Mouse (Mus musculus): ENCODE results near the gene Herpud2.
"Not testable (repeated sequence)": the region's sequence is repeated elsewhere in the genome, so short reads cannot be mapped to it uniquely, and the experiment has no call there.

Gene Herpud2

GRCm38 (mm10) chr9:25143950-25144349, 7.7 kb downstream of the Herpud2 start:
- DNase-seq = no peak

GRCm38 (mm10) chr9:25142988-25143387, 8.6 kb downstream of the Herpud2 start:
- DNase-seq = no peak

GRCm38 (mm10) chr9:25142041-25142440, 9.6 kb downstream of the Herpud2 start:
- no peak for DNase-seq

GRCm38 (mm10) chr9:25140330-25140729, 11.3 kb downstream of the Herpud2 start:
- DNase-seq = peak; percentile 33

GRCm38 (mm10) chr9:25138900-25139299, 12.7 kb downstream of the Herpud2 start:
- no peak for DNase-seq

GRCm38 (mm10) chr9:25132920-25133319, 18.7 kb downstream of the Herpud2 start:
- DNase-seq = no peak

GRCm38 (mm10) chr9:25132253-25132652, 19.4 kb downstream of the Herpud2 start:
- no peak for DNase-seq

- DNase-seq = no peak
Measured at GRCm38 (mm10) chr9:25124048-25124447, 27.6 kb downstream of the Herpud2 start.

- not testable (repeated sequence) for DNase-seq
Measured at GRCm38 (mm10) chr9:25123590-25123989, 28.0 kb downstream of the Herpud2 start.

- peak; percentile 48 for DNase-seq
Measured at GRCm38 (mm10) chr9:25104638-25105037, 47.0 kb downstream of the Herpud2 start.

- DNase-seq = no peak
Measured at GRCm38 (mm10) chr9:25102881-25103280, 48.7 kb downstream of the Herpud2 start.

- no peak for DNase-seq
Measured at GRCm38 (mm10) chr9:25090853-25091252, 60.8 kb downstream of the Herpud2 start.

GRCm38 (mm10) chr9:25089122-25089521, 62.5 kb downstream of the Herpud2 start, which contains the start of gene Gm10181:
Gene Gm10181 (plus strand): TSS chr9:25089422.
- DNase-seq = no peak

- DNase-seq = no peak
Measured at GRCm38 (mm10) chr9:25076505-25076904, 75.1 kb downstream of the Herpud2 start.

GRCm38 (mm10) chr9:25075977-25076376, 75.6 kb downstream of the Herpud2 start:
- no peak for DNase-seq

GRCm38 (mm10) chr9:25072666-25073065, 79.0 kb downstream of the Herpud2 start:
- no peak for DNase-seq

- peak; percentile 31 for DNase-seq
Measured at GRCm38 (mm10) chr9:25058726-25059125, 92.9 kb downstream of the Herpud2 start.

Measured in kidney, postnatal 10 days (tissue).